Mouse (Mus musculus): ENCODE measurements around the gene Map2k1. TPM values are rescaled to one million over a fixed set of nuclear protein-coding genes. Genes with fewer than 3 reads are reported as not detected.
"Not testable (repeated sequence)": the region's sequence is repeated elsewhere in the genome, so short reads cannot be mapped to it uniquely, and the experiment has no call there.

Map2k1 gene
- 53.6 and 54.6 TPM in 2 replicates for polyA plus RNA-seq (2015; fragmentation: Nextera tagmentation; extraction: Ambion mirVana)

DNA sequence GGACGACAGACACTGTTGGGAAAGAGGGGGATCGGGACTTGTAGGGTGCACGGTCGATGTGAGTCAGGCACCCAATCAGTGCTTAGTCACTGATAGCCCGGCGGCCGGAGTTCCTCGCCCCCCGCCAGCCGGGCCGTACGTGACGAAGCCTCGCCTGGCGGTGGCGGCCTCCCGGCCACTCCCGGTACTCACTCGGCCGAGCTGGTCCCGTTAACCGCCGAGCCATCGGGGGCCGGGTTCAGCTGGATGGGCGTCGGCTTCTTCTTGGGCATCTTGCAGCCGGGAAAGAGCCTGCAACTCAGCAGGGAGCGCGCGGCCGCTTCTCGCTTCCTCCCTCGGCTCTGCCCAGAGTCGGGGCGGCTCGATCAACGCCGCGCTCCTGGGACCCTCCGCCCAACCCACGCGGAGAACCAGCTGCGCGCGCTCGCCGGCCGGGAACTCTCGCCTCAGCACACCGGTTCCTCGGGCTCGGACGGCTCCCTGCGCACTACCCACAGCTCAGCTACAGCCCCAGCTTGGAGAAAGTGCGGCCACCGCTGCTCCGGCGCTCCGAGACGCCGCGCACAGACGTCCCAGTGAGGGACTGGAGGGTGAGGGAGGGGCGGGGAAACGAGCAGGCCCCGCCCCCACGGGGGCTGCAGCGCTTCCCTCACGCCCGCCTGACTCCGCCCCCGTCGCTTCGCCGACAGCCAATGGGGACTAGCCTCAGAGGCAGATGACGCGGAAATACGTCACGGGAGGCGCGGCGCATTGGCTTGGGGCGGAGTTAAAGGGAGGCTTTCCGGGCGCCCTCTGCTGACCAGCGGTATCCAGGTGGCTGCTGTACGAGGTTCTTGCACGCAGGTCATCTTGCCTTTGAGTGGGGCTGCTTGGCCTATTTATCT lies at the start of gene Map2k1:
Map2k1 (minus strand) TSS at position 611 of the 884 bp plus-strand sequence.
- no peaks in the 10 kb centered on the region for H3K27me3 ChIP-seq (replicated peaks; ENCODE audit: control insufficient read depth, insufficient read depth, low read length)
- no peaks in the 10 kb centered on the region for H3K36me3 ChIP-seq (ENCODE audit: control insufficient read depth, insufficient read depth)
- H3K4me1 ChIP-seq (replicated peaks; ENCODE audit: control insufficient read depth, insufficient read depth, low read length) = peaks cover 17% of the 10 kb centered on the region
- H3K9ac ChIP-seq (replicated peaks; ENCODE audit: low read depth, low read length) = peak within 1 kb of the TSS; percentile 88
- WGBS = under 1% methylated on average over 88 of the region's 89 CpGs
- peak within 1 kb of the TSS; percentile 95 for H3K4me2 ChIP-seq (ENCODE audit: low read length)
- H3K9me3 ChIP-seq (ENCODE audit: control insufficient read depth, low read length) = no peaks in the 10 kb centered on the region
- H3K27ac ChIP-seq (ENCODE audit: low read length) = peak within 1 kb of the TSS; percentile 92
- H3K4me3 ChIP-seq (replicated peaks; ENCODE audit: low read length) = peak within 1 kb of the TSS; percentile 97
- ATAC-seq = peak; percentile 98

DNA sequence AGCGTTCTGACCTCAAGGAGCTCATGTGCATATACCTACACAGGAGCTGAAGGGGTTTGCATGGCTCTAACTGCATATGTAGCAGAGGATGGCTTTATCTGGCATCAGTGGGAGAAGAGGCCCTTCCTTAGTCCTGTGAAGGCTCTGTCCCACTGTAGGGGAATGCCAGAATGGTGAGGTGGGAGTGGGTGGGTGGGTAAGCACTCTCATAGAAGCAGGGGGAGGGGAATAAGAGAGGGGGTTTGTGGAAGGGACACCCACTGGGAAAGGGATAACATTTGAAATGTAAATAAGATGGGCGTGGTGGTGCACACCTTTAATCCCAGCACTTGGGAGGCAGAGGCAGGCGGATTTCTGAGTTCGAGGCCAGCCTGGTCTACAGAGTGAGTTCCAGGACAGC lies 49.7 kb upstream of the Map2k1 start:
- 94% methylated on average over 4 of the region's 4 CpGs for WGBS
- H3K9me3 ChIP-seq (ENCODE audit: control insufficient read depth, low read length); ATAC-seq; H3K4me3 ChIP-seq (replicated peaks; ENCODE audit: low read length); H3K27me3 ChIP-seq (replicated peaks; ENCODE audit: control insufficient read depth, insufficient read depth, low read length); H3K4me2 ChIP-seq (ENCODE audit: low read length); H3K27ac ChIP-seq (ENCODE audit: low read length); H3K4me1 ChIP-seq (replicated peaks; ENCODE audit: control insufficient read depth, insufficient read depth, low read length); H3K9ac ChIP-seq (replicated peaks; ENCODE audit: low read depth, low read length): not testable (repeated sequence)
- H3K36me3 ChIP-seq (ENCODE audit: control insufficient read depth, insufficient read depth) = peaks cover 23% of the 10 kb centered on the region

DNA sequence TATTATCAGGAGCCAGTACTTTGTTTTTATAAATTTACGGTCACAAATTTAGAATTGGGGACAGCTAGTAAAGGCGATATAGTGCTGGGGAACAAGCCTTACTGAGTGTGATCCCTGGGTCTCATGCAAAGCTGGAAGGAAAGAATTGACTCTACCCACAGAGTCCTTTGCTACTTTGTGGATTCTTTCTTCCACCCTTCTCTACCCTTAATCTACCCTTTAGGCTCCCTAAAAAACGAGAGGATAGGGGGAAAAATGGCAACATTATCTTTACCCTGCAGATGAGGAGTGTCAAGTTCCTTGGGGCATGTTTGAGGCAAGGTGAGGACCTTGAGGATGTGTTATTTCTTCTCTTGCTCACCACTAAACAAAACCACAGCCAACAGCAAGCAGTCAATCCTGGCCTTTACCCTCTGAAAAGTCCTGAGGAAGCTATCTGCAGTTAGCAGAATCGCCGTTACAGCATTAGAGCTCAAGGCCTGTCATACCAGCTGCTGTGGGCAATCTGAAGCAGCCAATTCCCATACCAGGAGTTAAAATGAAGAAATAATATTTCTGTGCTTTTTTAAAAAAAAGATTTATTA lies 29.1 kb upstream of the Map2k1 start:
- no peak for ATAC-seq
- 65% methylated on average over 5 of the region's 5 CpGs for WGBS
- no peaks in the 10 kb centered on the region for H3K9me3 ChIP-seq (ENCODE audit: control insufficient read depth, low read length)
- no peak overlapping the region for H3K27ac ChIP-seq (ENCODE audit: low read length)
- H3K36me3 ChIP-seq (ENCODE audit: control insufficient read depth, insufficient read depth) = no peaks in the 10 kb centered on the region
- no peaks in the 10 kb centered on the region for H3K27me3 ChIP-seq (replicated peaks; ENCODE audit: control insufficient read depth, insufficient read depth, low read length)
- H3K4me2 ChIP-seq (ENCODE audit: low read length) = peak overlapping the region; percentile 75
- peak overlapping the region; percentile 95 for H3K9ac ChIP-seq (replicated peaks; ENCODE audit: low read depth, low read length)
- peak overlapping the region; percentile 91 for H3K4me3 ChIP-seq (replicated peaks; ENCODE audit: low read length)
- peaks cover 9% of the 10 kb centered on the region for H3K4me1 ChIP-seq (replicated peaks; ENCODE audit: control insufficient read depth, insufficient read depth, low read length)

DNA sequence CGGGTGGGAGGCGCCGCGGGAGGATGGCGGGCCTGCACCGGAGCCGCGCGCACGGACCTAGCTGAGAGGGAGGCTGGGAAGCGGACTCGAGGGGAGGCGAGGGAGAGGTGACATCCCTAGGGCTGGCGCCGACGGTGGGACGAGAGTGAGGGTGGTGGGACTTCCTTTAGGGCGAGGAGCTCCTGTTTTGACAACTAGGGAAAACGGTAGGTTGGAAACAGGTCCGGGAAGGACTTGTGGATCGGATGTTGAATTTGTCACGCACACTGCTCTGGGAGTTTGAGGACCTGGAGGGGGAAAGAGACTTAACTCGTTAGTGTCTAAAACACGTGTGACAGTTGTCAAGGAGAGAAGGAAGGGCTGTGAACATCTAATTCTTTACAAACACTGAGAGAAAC lies 28.3 kb upstream of the Map2k1 start:
- Histone ChIP-seq H3K27ac (ENCODE audit: low read length) (peak overlapping the region; percentile 91), H3K36me3 (ENCODE audit: control insufficient read depth, insufficient read depth) (no peaks in the 10 kb centered on the region), H3K4me3 (replicated peaks; ENCODE audit: low read length) (peak overlapping the region; percentile 91), H3K9me3 (ENCODE audit: control insufficient read depth, low read length) (no peaks in the 10 kb centered on the region), H3K9ac (replicated peaks; ENCODE audit: low read depth, low read length) (peak overlapping the region; percentile 95), H3K4me2 (ENCODE audit: low read length) (peak overlapping the region; percentile 75), H3K27me3 (replicated peaks; ENCODE audit: control insufficient read depth, insufficient read depth, low read length) (no peaks in the 10 kb centered on the region), H3K4me1 (replicated peaks; ENCODE audit: control insufficient read depth, insufficient read depth, low read length) (peaks cover 9% of the 10 kb centered on the region)
- ATAC-seq = peak; percentile 92
- WGBS = under 1% methylated on average over 24 of the region's 24 CpGs

DNA sequence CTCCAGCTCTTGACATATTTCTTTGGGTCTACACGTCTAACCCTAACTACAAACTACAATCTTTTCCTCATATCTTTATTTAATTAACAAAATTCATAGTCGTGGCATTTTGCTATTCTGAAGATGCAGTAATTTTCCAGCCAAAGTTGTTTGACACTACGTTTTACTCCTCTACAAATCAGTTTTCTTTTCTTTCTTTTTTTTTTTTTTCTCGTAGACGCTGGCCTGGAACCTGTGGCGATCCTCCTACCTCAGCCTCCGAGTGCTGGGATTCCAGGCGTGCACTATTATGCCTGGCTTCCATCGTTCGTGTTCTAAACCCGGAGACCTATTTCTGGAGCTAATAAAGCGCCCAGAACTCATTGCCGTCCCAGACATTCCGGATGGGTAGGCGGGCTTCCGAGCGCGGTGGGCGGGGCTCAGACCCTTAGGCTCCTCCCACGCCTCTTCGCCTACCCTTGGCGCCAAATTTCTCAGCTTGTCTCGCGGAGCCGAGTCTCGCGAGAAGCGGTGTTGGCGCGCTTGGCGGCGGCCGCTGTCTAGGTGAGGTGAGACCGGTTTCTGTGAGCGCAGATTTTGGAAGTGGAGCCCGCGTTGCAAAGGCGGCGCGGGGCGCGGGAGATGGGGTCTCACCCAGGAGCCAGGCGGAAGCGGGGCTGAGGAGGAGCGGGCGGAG lies 27.8 kb upstream of the Map2k1 start, which contains the start of gene Tipin:
Tipin (plus strand) TSS at position 477 of the 676 bp plus-strand sequence.
- ATAC-seq = peak; percentile 98
- 3% methylated on average over 46 of the region's 46 CpGs for WGBS

DNA sequence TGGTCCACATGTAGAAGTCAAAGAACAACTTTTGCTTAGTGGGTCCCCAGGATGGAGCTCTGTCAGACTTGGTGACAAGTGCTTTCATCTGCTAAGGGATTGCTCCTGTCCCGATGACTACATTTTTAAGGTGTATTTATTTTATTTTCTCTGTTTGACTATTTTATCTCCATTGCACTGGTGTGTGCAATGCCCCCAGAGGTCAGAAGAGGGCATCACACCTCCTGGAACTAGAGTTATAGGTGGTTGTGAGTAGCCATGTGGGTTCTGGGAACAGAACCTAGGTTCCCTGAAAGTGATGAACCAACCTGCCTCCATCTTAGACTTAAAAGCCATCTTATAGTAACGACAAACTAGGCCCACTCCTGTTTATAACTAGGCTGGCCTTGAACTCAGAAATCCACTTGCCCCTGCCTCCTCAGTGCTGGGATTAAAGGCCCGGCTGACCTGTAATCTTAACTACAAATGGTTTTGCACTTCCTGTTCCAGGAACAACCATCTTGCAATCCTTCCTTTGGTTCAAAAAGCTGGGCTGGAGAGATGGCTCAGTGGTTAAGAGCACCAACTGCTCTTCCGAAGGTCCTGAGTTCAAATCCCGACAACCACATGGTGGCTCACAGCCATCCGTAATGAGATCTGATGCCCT lies 25.4 kb upstream of the Map2k1 start:
- no peaks in the 10 kb centered on the region for H3K9me3 ChIP-seq (ENCODE audit: control insufficient read depth, low read length)
- no peak for ATAC-seq
- H3K9ac ChIP-seq (replicated peaks; ENCODE audit: low read depth, low read length) = no peak overlapping the region
- peaks cover 9% of the 10 kb centered on the region for H3K4me1 ChIP-seq (replicated peaks; ENCODE audit: control insufficient read depth, insufficient read depth, low read length)
- no peak overlapping the region for H3K4me2 ChIP-seq (ENCODE audit: low read length)
- H3K36me3 ChIP-seq (ENCODE audit: control insufficient read depth, insufficient read depth) = no peaks in the 10 kb centered on the region
- no peaks in the 10 kb centered on the region for H3K27me3 ChIP-seq (replicated peaks; ENCODE audit: control insufficient read depth, insufficient read depth, low read length)
- H3K4me3 ChIP-seq (replicated peaks; ENCODE audit: low read length) = no peak overlapping the region
- 94% methylated on average over 6 of the region's 6 CpGs for WGBS
- no peak overlapping the region for H3K27ac ChIP-seq (ENCODE audit: low read length)

More for the DNA sequence above, 27.8 kb upstream of the Map2k1 start, which contains the start of gene Tipin:
- Histone ChIP-seq H3K36me3 (ENCODE audit: control insufficient read depth, insufficient read depth) (no peaks in the 10 kb centered on the region), H3K4me2 (ENCODE audit: low read length) (peak within 1 kb of the TSS; percentile 75), H3K27ac (ENCODE audit: low read length) (peak within 1 kb of the TSS; percentile 91), H3K4me1 (replicated peaks; ENCODE audit: control insufficient read depth, insufficient read depth, low read length) (peaks cover 9% of the 10 kb centered on the region), H3K4me3 (replicated peaks; ENCODE audit: low read length) (peak within 1 kb of the TSS; percentile 91), H3K27me3 (replicated peaks; ENCODE audit: control insufficient read depth, insufficient read depth, low read length) (no peaks in the 10 kb centered on the region), H3K9ac (replicated peaks; ENCODE audit: low read depth, low read length) (peak within 1 kb of the TSS; percentile 95), H3K9me3 (ENCODE audit: control insufficient read depth, low read length) (no peaks in the 10 kb centered on the region)

DNA sequence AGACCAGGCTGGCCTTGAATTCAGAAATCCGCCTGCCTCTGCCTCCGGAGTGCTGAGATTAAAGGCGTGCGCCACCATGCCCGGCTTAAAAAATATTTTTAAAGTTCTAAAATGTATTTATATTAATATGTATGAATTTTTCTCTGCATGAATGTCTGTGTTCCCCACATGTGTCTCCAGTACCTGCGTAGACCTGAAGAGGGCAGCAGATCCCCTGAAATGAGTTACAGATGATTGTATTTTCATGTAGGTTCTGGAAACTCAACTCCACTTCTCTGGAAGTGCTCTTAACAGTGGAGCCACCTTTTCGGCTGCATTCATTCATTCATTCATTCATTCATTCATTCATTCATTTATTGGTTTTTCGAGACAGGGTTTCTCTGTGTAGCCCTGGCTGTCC lies 24.3 kb upstream of the Map2k1 start:
- Histone ChIP-seq H3K9me3 (ENCODE audit: control insufficient read depth, low read length) (no peaks in the 10 kb centered on the region), H3K27me3 (replicated peaks; ENCODE audit: control insufficient read depth, insufficient read depth, low read length) (no peaks in the 10 kb centered on the region), H3K9ac (replicated peaks; ENCODE audit: low read depth, low read length) (no peak overlapping the region), H3K4me2 (ENCODE audit: low read length) (no peak overlapping the region), H3K4me1 (replicated peaks; ENCODE audit: control insufficient read depth, insufficient read depth, low read length) (peaks cover 9% of the 10 kb centered on the region), H3K27ac (ENCODE audit: low read length) (no peak overlapping the region), H3K4me3 (replicated peaks; ENCODE audit: low read length) (no peak overlapping the region), H3K36me3 (ENCODE audit: control insufficient read depth, insufficient read depth) (no peaks in the 10 kb centered on the region)
- 70% methylated on average over 8 of the region's 8 CpGs for WGBS
- ATAC-seq = no peak

DNA sequence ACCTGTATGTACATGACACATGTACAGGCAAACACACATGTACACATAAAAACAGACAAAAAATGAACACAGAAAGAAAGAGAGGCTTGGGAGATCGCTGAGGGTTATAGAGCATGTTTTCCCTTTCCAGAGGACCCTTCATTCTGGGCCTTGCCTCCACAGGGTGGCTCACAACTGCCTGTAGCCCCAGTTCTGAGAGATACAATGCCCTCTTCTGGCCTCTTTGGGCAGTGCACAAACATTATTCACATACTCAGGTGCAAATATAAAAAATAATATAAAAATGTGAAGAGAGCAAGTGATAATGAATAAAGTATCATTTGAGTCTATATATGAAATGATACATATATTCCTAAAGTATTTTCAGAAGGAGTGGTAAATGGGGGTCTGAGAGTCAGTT lies 21.5 kb upstream of the Map2k1 start:
- H3K27me3 ChIP-seq (replicated peaks; ENCODE audit: control insufficient read depth, insufficient read depth, low read length) = no peaks in the 10 kb centered on the region
- H3K4me2 ChIP-seq (ENCODE audit: low read length) = no peak overlapping the region
- no peaks in the 10 kb centered on the region for H3K36me3 ChIP-seq (ENCODE audit: control insufficient read depth, insufficient read depth)
- no peak overlapping the region for H3K4me3 ChIP-seq (replicated peaks; ENCODE audit: low read length)
- WGBS = 67% methylated on average over 1 of the region's 1 CpGs
- no peak for ATAC-seq
- no peak overlapping the region for H3K27ac ChIP-seq (ENCODE audit: low read length)
- H3K9me3 ChIP-seq (ENCODE audit: control insufficient read depth, low read length) = no peaks in the 10 kb centered on the region
- H3K4me1 ChIP-seq (replicated peaks; ENCODE audit: control insufficient read depth, insufficient read depth, low read length) = no peaks in the 10 kb centered on the region
- no peak overlapping the region for H3K9ac ChIP-seq (replicated peaks; ENCODE audit: low read depth, low read length)

DNA sequence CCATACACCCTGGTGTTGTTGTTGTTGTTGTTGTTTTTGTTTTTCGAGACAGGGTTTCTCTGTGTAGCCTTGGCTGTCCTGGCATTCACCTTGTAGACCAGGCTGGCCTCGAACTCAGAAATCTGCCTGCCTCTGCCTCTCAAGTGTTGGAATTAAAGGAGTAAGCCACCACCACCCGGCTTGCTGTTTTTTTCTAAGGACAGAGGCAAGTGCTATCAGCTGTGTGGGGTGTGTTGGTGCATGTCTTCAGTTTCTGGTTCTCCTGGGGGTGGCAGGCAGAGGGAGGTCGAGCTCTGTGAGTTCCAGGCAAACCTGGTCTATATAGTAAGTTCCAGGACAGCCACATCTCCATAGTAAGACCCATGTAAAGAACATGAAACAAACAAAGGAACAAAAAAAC lies 20.9 kb upstream of the Map2k1 start:
- 89% methylated on average over 4 of the region's 4 CpGs for WGBS
- ATAC-seq = no peak

More for the DNA sequence above, 20.9 kb upstream of the Map2k1 start:
- Histone ChIP-seq H3K4me3 (replicated peaks; ENCODE audit: low read length) (no peak overlapping the region), H3K27ac (ENCODE audit: low read length) (no peak overlapping the region), H3K27me3 (replicated peaks; ENCODE audit: control insufficient read depth, insufficient read depth, low read length) (no peaks in the 10 kb centered on the region), H3K4me2 (ENCODE audit: low read length) (no peak overlapping the region), H3K9ac (replicated peaks; ENCODE audit: low read depth, low read length) (no peak overlapping the region), H3K36me3 (ENCODE audit: control insufficient read depth, insufficient read depth) (no peaks in the 10 kb centered on the region), H3K9me3 (ENCODE audit: control insufficient read depth, low read length) (no peaks in the 10 kb centered on the region), H3K4me1 (replicated peaks; ENCODE audit: control insufficient read depth, insufficient read depth, low read length) (no peaks in the 10 kb centered on the region)
